Mouse (Mus musculus) midbrain, embryonic 10.5 days (tissue): ENCODE measurements around the gene Gm20388. TPM values are rescaled to one million over a fixed set of nuclear protein-coding genes. Genes with fewer than 3 reads are reported as not detected.
A peak's percentile ranks its signal among the peaks of the same experiment; 100 is the strongest.

ENCODE experiments used
- DNase-seq: peaks from one replicate; pipeline ENCODE4 v3.0.0-alpha.2; 2017; ENCODE audit warnings: low spot score
- H3K27ac ChIP-seq: fragments of 300-500 bp; sonication (generic); replicated peaks from 2 replicates; pipeline ENCODE4 v1.5.1; 2016; ENCODE audit warnings: mild to moderate bottlenecking
- H3K27me3 ChIP-seq: fragments of 300-500 bp; sonication (generic); 2 replicates; pipeline ENCODE4 v1.6.1; 2016; ENCODE audit warnings: low read depth, mild to moderate bottlenecking; ENCODE audit not compliant: poor library complexity, severe bottlenecking
- H3K36me3 ChIP-seq: fragments of 300-500 bp; sonication (generic); 2 replicates; pipeline ENCODE4 v1.6.1; 2016; ENCODE audit warnings: mild to moderate bottlenecking, moderate library complexity
- H3K4me1 ChIP-seq: fragments of 300-500 bp; sonication (generic); 2 replicates; pipeline ENCODE4 v1.6.1; 2016
- H3K4me3 ChIP-seq: fragments of 300-500 bp; sonication (generic); 2 replicates; pipeline ENCODE4 v1.5.1; 2016; ENCODE audit warnings: mild to moderate bottlenecking, moderate library complexity
- H3K9me3 ChIP-seq: fragments of 300-500 bp; sonication (generic); replicated peaks from 2 replicates; pipeline ENCODE4 v1.6.1; 2016; ENCODE audit warnings: mild to moderate bottlenecking
- WGBS: fragments of 180-500 bp; shearing (Covaris S2); methylation state at CpG from one replicate; pipeline ENCODE4 v1.1.7; 2016; 5-methylcytosine and 5-hydroxymethylcytosine counted together
- polyA plus RNA-seq: library from polyadenylated mRNA; unstranded; fragments of >200 nt; fragmentation: Nextera tagmentation; extraction: Ambion mirVana; gene quantifications from 2 replicates; pipeline ENCODE4 v1.2.1, GENCODE M21; 2016

The Gm20388 gene
- polyA plus RNA-seq, 1 experiment from 2014 or later = 7.1 TPM

- no peaks in the 10 kb centered on the region for H3K36me3 ChIP-seq
- peaks cover 43% of the 10 kb centered on the region; the same call in 1 of the 2 replicates for H3K27me3 ChIP-seq
- H3K4me1 ChIP-seq = peaks cover 98% of the 10 kb centered on the region
- no peaks in the 10 kb centered on the region for H3K9me3 ChIP-seq
- H3K27ac ChIP-seq = peak overlapping the region; percentile 81
- no peak for DNase-seq
- WGBS = 77% methylated on average over 3 of the region's 3 CpGs
- no peak overlapping the region for H3K4me3 ChIP-seq
Measured at GRCm38 (mm10) chr8:120373621-120374020, 463.0 kb downstream of the Gm20388 start.

GRCm38 (mm10) chr8:120374070-120374469 lies 463.4 kb downstream of the Gm20388 start:
- no peaks in the 10 kb centered on the region for H3K36me3 ChIP-seq
- H3K4me3 ChIP-seq = no peak overlapping the region
- DNase-seq = no peak
- H3K27me3 ChIP-seq = peaks cover 48% of the 10 kb centered on the region; the same call in 1 of the 2 replicates
- peaks cover 98% of the 10 kb centered on the region for H3K4me1 ChIP-seq
- peak overlapping the region; percentile 81 for H3K27ac ChIP-seq
- H3K9me3 ChIP-seq = no peaks in the 10 kb centered on the region
- 92% methylated on average over 1 of the region's 1 CpGs for WGBS

GRCm38 (mm10) chr8:120374514-120374913 lies 463.9 kb downstream of the Gm20388 start:
- H3K27ac ChIP-seq = peak overlapping the region; percentile 81
- no peaks in the 10 kb centered on the region for H3K9me3 ChIP-seq
- H3K36me3 ChIP-seq = no peaks in the 10 kb centered on the region
- H3K4me1 ChIP-seq = peaks cover 98% of the 10 kb centered on the region
- H3K27me3 ChIP-seq = peaks cover 52% of the 10 kb centered on the region; the same call in 1 of the 2 replicates
- 40% methylated on average over 9 of the region's 9 CpGs for WGBS
- DNase-seq = no peak
- peak overlapping the region; percentile 4; the same call in 1 of the 2 replicates for H3K4me3 ChIP-seq

GRCm38 (mm10) chr8:120375170-120375569 lies 464.5 kb downstream of the Gm20388 start:
- H3K27ac ChIP-seq = peak overlapping the region; percentile 81
- no peaks in the 10 kb centered on the region for H3K36me3 ChIP-seq
- DNase-seq = no peak
- no peak overlapping the region for H3K4me3 ChIP-seq
- 40% methylated on average over 5 of the region's 5 CpGs for WGBS
- peaks cover 56% of the 10 kb centered on the region for H3K27me3 ChIP-seq
- peaks cover 98% of the 10 kb centered on the region for H3K4me1 ChIP-seq
- H3K9me3 ChIP-seq = no peaks in the 10 kb centered on the region

GRCm38 (mm10) chr8:120376215-120376614 lies 465.6 kb downstream of the Gm20388 start:
- Histone ChIP-seq H3K27ac (peak overlapping the region; percentile 81), H3K36me3 (no peaks in the 10 kb centered on the region), H3K4me3 (no peak overlapping the region), H3K9me3 (no peaks in the 10 kb centered on the region), H3K27me3 (peaks cover 64% of the 10 kb centered on the region), H3K4me1 (peaks cover 99% of the 10 kb centered on the region)
- no peak for DNase-seq
- WGBS = 59% methylated on average over 4 of the region's 4 CpGs

GRCm38 (mm10) chr8:120376847-120377802 lies 466.5 kb downstream of the Gm20388 start:
- Histone ChIP-seq H3K4me3 (no peak overlapping the region), H3K27ac (peak overlapping the region; percentile 81), H3K36me3 (no peaks in the 10 kb centered on the region), H3K27me3 (peaks cover 69% of the 10 kb centered on the region), H3K4me1 (peaks cover 99% of the 10 kb centered on the region), H3K9me3 (no peaks in the 10 kb centered on the region)
- 60% methylated on average over 22 of the region's 22 CpGs for WGBS
- no peak for DNase-seq

GRCm38 (mm10) chr8:120377803-120378189 lies 467.2 kb downstream of the Gm20388 start:
- Histone ChIP-seq H3K9me3 (no peaks in the 10 kb centered on the region), H3K36me3 (no peaks in the 10 kb centered on the region), H3K27me3 (peaks cover 75% of the 10 kb centered on the region), H3K27ac (peak overlapping the region; percentile 81; the same call in 1 of the 2 replicates), H3K4me3 (no peak overlapping the region), H3K4me1 (peaks cover 100% of the 10 kb centered on the region)
- WGBS = 68% methylated on average over 7 of the region's 7 CpGs
- DNase-seq = no peak

- H3K4me1 ChIP-seq = peaks cover 100% of the 10 kb centered on the region
Measured at GRCm38 (mm10) chr8:120378306-120378705, 467.7 kb downstream of the Gm20388 start.

GRCm38 (mm10) chr8:120379015-120379414 lies 468.4 kb downstream of the Gm20388 start:
- Histone ChIP-seq H3K27ac (peak overlapping the region; percentile 68), H3K9me3 (no peaks in the 10 kb centered on the region), H3K27me3 (peaks cover 75% of the 10 kb centered on the region), H3K4me3 (no peak overlapping the region), H3K4me1 (peaks cover 100% of the 10 kb centered on the region), H3K36me3 (no peaks in the 10 kb centered on the region)
- 22% methylated on average over 3 of the region's 3 CpGs for WGBS
- no peak for DNase-seq

More at GRCm38 (mm10) chr8:120378306-120378705, 467.7 kb downstream of the Gm20388 start:
- H3K27me3 ChIP-seq = peaks cover 75% of the 10 kb centered on the region
- no peak for DNase-seq
- H3K9me3 ChIP-seq = no peaks in the 10 kb centered on the region
- WGBS = 66% methylated on average over 16 of the region's 16 CpGs
- peak overlapping the region; percentile 68 for H3K27ac ChIP-seq
- no peak overlapping the region for H3K4me3 ChIP-seq
- H3K36me3 ChIP-seq = no peaks in the 10 kb centered on the region

GRCm38 (mm10) chr8:120381865-120382264 lies 471.2 kb downstream of the Gm20388 start:
- Histone ChIP-seq H3K9me3 (no peaks in the 10 kb centered on the region; the same call in 1 of the 2 replicates), H3K27me3 (peaks cover 55% of the 10 kb centered on the region), H3K4me3 (no peak overlapping the region), H3K36me3 (no peaks in the 10 kb centered on the region), H3K4me1 (peaks cover 79% of the 10 kb centered on the region), H3K27ac (peak overlapping the region; percentile 61; the same call in 1 of the 2 replicates)
- no peak for DNase-seq
- WGBS = 44% methylated on average over 4 of the region's 4 CpGs

- peaks cover 47% of the 10 kb centered on the region for H3K27me3 ChIP-seq
- no peak for DNase-seq
- WGBS = 77% methylated on average over 19 of the region's 19 CpGs
- H3K27ac ChIP-seq = peak overlapping the region; percentile 61
- H3K9me3 ChIP-seq = no peaks in the 10 kb centered on the region; the same call in 1 of the 2 replicates
- no peaks in the 10 kb centered on the region for H3K36me3 ChIP-seq
- no peak overlapping the region for H3K4me3 ChIP-seq
- peaks cover 76% of the 10 kb centered on the region for H3K4me1 ChIP-seq
Measured at GRCm38 (mm10) chr8:120382436-120383203, 472.0 kb downstream of the Gm20388 start.

GRCm38 (mm10) chr8:120383204-120383560 lies 472.5 kb downstream of the Gm20388 start:
- Histone ChIP-seq H3K36me3 (no peaks in the 10 kb centered on the region), H3K4me3 (no peak overlapping the region), H3K27ac (peak overlapping the region; percentile 61), H3K9me3 (no peaks in the 10 kb centered on the region; the same call in 1 of the 2 replicates), H3K4me1 (peaks cover 73% of the 10 kb centered on the region), H3K27me3 (peaks cover 46% of the 10 kb centered on the region)
- no peak for DNase-seq
- 82% methylated on average over 6 of the region's 6 CpGs for WGBS
